Mouse (Mus musculus): ENCODE results near the gene Dnah5. TPM values are rescaled to one million over a fixed set of nuclear protein-coding genes. Genes with fewer than 3 reads are reported as not detected.

The Dnah5 gene
- polyA plus RNA-seq (2015; fragmentation: Nextera tagmentation; extraction: Ambion mirVana), result not detected in 2 replicates

DNA sequence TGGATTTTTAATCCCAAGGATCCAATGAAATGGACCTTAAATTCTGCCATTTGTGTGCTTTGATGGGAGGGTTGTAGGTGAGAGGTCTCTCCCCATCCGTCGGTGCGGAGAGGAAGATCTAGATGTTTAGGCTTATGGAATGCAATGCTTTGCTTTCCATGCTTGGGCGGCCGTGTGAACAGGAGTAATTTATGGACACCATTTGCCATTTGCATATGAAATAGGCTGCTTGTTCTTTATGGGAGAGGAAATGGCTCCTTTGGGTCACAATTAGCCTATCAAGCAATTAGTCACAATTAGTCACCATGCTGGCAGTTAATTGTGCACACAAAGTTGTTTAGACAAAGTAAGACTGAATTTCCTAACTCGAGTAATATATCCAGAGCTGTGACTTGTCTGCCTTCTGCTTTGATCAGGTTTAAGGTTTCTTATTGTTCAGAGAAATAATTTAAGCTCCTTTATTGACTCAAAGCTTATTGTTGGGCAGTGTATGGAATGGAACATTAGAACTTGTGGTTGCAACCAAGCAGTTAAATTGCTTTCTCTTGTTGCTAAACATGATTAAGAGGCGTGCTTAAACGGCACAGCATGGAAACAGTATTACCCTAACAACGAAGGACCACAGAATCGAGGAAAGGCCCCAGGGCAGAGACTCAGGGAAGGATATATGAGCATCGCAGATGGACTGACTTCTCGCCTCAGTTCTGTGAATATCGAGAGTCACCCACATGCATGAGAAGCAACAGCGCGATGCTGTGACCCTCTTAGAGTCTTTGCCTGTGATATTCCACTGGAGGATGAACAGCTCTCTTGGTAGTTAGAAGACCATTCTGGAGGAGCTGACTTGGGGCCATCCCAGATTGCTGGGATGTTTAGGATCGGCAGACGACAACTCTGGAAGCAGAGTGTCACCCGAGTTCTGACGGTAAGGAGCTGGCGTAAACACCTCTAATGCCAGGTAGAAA lies at the start of gene Dnah5:
Gene Dnah5, plus strand, starts transcription at position 642 of the 965 bp plus-strand sequence.
- Histone ChIP-seq H3K9me3 (no peaks in the 10 kb centered on the region), H3K4me2 (no peak within 1 kb of the TSS), H3K27ac (replicated peaks) (no peak within 1 kb of the TSS), H3K36me3 (no peaks in the 10 kb centered on the region), H3K4me3 (no peak within 1 kb of the TSS), H3K27me3 (replicated peaks) (no peaks in the 10 kb centered on the region), H3K4me1 (no peaks in the 10 kb centered on the region), H3K9ac (no peak within 1 kb of the TSS)
- no peak for ATAC-seq (ENCODE audit: extremely low read depth, insufficient number of reproducible peaks, low FRiP score, low TSS enrichment)
- WGBS, result 79% methylated on average over 20 of the region's 20 CpGs

DNA sequence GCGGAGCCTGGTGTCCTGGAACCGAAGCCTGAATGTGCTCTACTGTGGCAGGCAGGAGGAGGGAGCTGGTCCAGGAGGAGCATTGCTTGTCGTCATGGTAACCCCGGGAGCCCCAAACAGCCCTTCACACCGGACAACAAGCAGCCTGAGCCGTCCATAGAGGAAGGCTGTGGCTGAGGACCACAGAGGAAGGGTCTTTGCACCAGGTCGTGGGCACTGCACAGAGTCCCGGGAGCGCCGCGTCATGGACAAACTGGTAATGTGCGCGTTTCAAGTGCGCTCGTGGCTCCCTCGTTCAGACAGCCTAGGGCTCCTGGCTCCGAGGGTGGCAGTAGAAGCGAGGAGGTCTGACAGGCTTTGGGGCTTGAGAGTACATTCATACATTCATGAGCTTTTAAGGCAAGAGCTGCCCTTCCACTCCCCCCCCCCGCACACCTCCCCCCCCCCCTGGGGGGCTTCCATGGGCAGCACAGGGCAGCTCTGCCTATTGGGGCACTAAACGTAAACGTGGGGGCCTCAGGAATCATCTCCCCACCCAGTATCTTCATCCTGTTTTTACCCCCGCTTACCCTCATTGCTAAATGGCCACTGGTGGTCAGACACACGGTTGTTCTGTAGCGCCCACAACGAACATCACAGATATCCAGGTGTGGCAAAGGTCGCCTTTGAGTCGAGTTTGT lies 48.6 kb upstream of the Dnah5 start:
- Histone ChIP-seq H3K27me3 (replicated peaks) (peaks cover 4% of the 10 kb centered on the region; the same call in 1 of the 2 replicates), H3K9me3 (no peaks in the 10 kb centered on the region), H3K4me1 (peaks cover 16% of the 10 kb centered on the region), H3K4me2 (peak overlapping the region; percentile 83), H3K9ac (peak overlapping the region; percentile 65), H3K27ac (replicated peaks) (no peak overlapping the region), H3K36me3 (no peaks in the 10 kb centered on the region), H3K4me3 (peak overlapping the region; percentile 48)
- 8% methylated on average over 27 of the region's 27 CpGs for WGBS
- peak; percentile 46; the same call in 1 of the 2 replicates for ATAC-seq (ENCODE audit: extremely low read depth, insufficient number of reproducible peaks, low FRiP score, low TSS enrichment)

DNA sequence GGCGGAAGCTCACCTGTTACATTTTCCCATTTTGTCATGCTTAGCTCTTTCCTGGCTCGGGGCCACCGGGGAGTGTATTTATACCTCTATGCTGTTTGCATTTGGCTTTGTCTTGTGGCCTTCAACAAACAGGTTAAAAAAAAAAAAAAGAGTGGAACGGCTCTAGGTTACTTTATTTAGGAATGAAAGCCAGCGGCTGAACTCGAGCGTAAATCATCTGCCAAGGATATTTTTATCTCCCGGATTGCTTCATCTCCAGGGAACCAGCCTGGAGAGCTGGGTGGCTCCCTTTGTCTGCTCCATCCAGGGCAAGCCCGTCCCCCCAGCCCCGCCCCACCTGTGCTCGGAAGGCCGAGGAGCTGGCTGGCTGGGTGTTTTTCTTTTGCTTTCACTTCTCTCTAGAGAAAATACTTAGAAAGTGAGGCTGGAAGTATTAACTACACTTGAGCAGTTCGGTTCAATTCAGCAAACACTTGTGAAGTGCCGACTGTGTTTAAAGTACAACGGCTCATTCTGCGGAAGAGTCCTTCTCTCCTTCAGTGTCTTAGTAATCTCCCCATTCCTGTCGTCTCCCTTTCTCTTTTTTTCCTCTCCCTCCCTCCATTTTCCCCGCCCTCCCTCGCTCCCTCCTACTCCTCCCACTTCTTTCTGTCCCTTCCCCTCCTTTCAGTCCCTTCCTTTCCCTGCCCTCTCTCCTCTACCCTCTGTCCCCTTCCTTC lies 44.6 kb upstream of the Dnah5 start:
- H3K4me1 ChIP-seq, result peaks cover 30% of the 10 kb centered on the region
- ATAC-seq (ENCODE audit: extremely low read depth, insufficient number of reproducible peaks, low FRiP score, low TSS enrichment), result peak; percentile 78
- H3K9ac ChIP-seq, result peak overlapping the region; percentile 80
- WGBS, result 1% methylated on average over 17 of the region's 19 CpGs
- H3K36me3 ChIP-seq, result no peaks in the 10 kb centered on the region
- H3K9me3 ChIP-seq, result no peaks in the 10 kb centered on the region
- H3K27me3 ChIP-seq (replicated peaks), result peaks cover 4% of the 10 kb centered on the region; the same call in 1 of the 2 replicates
- peak overlapping the region; percentile 87 for H3K27ac ChIP-seq (replicated peaks)
- H3K4me2 ChIP-seq, result peak overlapping the region; percentile 71
- H3K4me3 ChIP-seq, result peak overlapping the region; percentile 58

DNA sequence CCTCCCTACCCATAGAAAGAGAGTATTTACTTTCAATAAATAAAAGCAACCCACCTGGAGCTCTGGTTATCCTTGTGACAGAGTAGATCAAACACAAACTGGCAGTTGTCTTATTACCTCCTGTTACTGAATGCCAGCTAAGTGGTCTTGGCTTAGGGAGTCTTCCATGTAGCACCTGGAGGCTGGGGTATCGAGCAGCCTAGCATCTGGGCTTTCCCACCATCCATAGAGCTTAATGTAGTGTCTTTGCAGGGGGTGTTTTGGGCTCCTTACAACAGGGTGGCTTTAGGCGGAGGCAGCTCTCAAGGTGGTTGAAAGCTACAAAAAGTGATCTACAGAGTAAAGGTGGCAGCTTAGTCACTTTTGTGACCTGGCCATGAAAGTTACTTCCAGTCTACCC lies 41.3 kb upstream of the Dnah5 start:
- no peaks in the 10 kb centered on the region for H3K36me3 ChIP-seq
- H3K9me3 ChIP-seq, result no peaks in the 10 kb centered on the region
- ATAC-seq (ENCODE audit: extremely low read depth, insufficient number of reproducible peaks, low FRiP score, low TSS enrichment), result no peak
- WGBS, result 91% methylated on average over 2 of the region's 2 CpGs
- no peak overlapping the region for H3K9ac ChIP-seq
- H3K4me2 ChIP-seq, result no peak overlapping the region
- no peak overlapping the region for H3K4me3 ChIP-seq
- H3K27ac ChIP-seq (replicated peaks), result peak overlapping the region; percentile 49
- no peaks in the 10 kb centered on the region for H3K27me3 ChIP-seq (replicated peaks)
- peaks cover 19% of the 10 kb centered on the region for H3K4me1 ChIP-seq

DNA sequence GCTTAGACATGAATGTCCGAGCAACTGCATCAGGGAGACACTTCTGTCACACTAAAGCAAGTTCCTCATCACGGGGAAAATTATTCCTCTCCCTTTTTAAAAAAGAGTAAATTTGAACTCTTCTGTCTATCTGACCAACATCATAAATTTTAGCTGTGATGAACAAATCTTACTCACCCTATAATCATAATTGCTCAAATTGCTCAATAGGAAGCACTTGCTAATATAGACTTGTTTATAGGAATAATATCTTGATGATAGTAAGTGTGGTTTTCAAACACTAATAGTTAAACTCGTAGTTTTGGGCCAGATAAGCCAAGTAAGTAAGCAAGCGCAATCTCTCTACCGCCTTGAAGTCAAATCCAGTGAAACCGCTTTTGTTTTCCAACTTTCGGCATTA lies 38.3 kb upstream of the Dnah5 start:
- no peak overlapping the region for H3K27ac ChIP-seq (replicated peaks)
- no peak for ATAC-seq (ENCODE audit: extremely low read depth, insufficient number of reproducible peaks, low FRiP score, low TSS enrichment)
- H3K27me3 ChIP-seq (replicated peaks), result no peaks in the 10 kb centered on the region
- no peak overlapping the region for H3K4me2 ChIP-seq
- H3K9me3 ChIP-seq, result no peaks in the 10 kb centered on the region
- H3K9ac ChIP-seq, result no peak overlapping the region
- H3K4me1 ChIP-seq, result peaks cover 14% of the 10 kb centered on the region
- no peak overlapping the region for H3K4me3 ChIP-seq
- WGBS, result 79% methylated on average over 7 of the region's 7 CpGs
- H3K36me3 ChIP-seq, result no peaks in the 10 kb centered on the region

DNA sequence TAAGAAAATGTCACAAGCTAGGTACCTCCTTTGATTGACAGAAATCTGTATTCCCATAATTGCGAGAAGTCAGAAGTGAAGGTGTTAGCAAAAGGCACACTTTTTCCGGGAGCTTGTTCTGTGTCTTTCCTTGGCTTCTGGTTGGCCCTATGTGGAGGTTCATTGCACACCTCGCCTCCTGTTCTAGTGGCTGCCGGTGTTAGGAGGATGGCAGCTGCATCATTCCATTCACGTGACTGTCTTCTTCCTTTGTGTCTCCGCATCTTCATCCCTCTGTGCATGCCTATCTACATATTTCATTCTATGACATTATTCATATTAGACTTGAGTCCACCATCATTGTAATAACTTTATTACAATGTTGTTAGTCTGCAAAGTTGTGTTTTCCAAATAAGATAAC lies 37.5 kb upstream of the Dnah5 start:
- 86% methylated on average over 6 of the region's 6 CpGs for WGBS
- Histone ChIP-seq H3K36me3 (no peaks in the 10 kb centered on the region), H3K9ac (no peak overlapping the region), H3K27ac (replicated peaks) (no peak overlapping the region), H3K9me3 (no peaks in the 10 kb centered on the region), H3K4me3 (no peak overlapping the region), H3K27me3 (replicated peaks) (no peaks in the 10 kb centered on the region), H3K4me2 (no peak overlapping the region), H3K4me1 (peaks cover 14% of the 10 kb centered on the region)
- ATAC-seq (ENCODE audit: extremely low read depth, insufficient number of reproducible peaks, low FRiP score, low TSS enrichment), result no peak

DNA sequence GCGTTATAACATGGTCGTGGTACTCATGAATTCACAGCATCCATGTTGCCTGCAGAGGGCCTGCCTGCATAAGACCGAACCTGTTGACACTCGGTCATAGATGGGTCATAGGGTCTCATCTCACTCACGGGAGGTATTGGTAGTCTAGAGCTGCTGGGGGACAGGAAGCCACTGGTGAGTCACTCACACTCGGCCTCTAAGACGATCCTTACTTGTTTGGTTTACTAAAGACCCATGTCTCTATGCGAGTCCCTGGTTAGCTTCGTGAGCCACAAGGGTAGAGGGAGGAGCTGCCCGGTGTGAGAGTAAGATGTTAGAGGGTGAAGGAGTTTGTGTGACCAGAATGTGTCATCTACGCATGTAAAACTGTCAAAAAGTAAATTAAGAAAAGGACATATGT lies 24.6 kb upstream of the Dnah5 start:
- Histone ChIP-seq H3K27me3 (replicated peaks) (0 out of 2 replicates have a peak, but pooled peaks cover 3% of the 10 kb centered on the region), H3K4me3 (no peak overlapping the region), H3K9me3 (no peaks in the 10 kb centered on the region), H3K4me2 (no peak overlapping the region), H3K27ac (replicated peaks) (no peak overlapping the region), H3K36me3 (no peaks in the 10 kb centered on the region), H3K4me1 (no peaks in the 10 kb centered on the region), H3K9ac (no peak overlapping the region)
- WGBS, result 74% methylated on average over 11 of the region's 11 CpGs
- ATAC-seq (ENCODE audit: extremely low read depth, insufficient number of reproducible peaks, low FRiP score, low TSS enrichment), result no peak

DNA sequence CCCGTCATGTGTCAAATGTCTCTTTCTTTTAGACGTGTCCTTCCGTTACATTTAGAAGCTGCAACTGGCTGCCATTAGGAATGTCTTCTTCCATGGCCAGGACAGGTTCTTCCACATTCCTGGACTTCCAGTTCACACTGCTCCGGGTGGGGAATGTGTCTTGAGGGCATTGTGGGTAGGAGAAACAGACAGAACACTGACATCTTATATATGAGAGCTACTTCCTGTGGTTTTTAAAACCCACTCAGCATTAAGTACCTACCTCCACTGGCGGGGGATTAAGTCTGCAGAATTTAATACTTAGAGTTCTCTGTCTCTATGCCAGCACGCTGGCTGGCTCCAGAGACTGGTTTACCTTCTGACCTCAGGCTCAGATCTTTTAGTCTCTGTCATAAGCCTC lies 24.0 kb upstream of the Dnah5 start:
- Histone ChIP-seq H3K4me3 (no peak overlapping the region), H3K9ac (no peak overlapping the region), H3K36me3 (no peaks in the 10 kb centered on the region), H3K4me1 (no peaks in the 10 kb centered on the region), H3K4me2 (no peak overlapping the region), H3K27ac (replicated peaks) (no peak overlapping the region), H3K9me3 (no peaks in the 10 kb centered on the region), H3K27me3 (replicated peaks) (0 out of 2 replicates have a peak, but pooled peaks cover 3% of the 10 kb centered on the region)
- ATAC-seq (ENCODE audit: extremely low read depth, insufficient number of reproducible peaks, low FRiP score, low TSS enrichment), result no peak
- 73% methylated on average over 6 of the region's 6 CpGs for WGBS

DNA sequence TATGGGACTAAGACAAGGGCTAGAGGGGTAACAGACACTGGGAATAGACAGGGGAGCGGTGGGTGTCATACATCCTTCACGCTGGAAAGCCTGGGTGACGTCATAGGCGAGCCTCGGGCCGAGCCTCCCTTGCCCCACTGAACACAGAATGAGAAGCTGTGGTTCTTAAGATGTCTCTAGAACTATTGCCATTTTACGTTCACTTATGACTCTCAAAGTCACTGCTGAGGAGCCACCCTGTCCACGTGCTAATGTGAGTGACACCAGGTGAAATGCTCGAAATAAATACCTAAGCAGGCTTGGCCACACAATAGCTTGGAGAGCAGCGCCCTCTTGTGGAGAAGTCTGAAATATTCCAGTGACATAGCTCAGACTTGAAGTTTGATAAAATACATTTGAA lies 21.7 kb upstream of the Dnah5 start:
- Histone ChIP-seq H3K9me3 (no peaks in the 10 kb centered on the region), H3K9ac (peak overlapping the region; percentile 66), H3K4me1 (no peaks in the 10 kb centered on the region), H3K27me3 (replicated peaks) (0 out of 2 replicates have a peak, but pooled peaks cover 3% of the 10 kb centered on the region), H3K27ac (replicated peaks) (no peak overlapping the region), H3K4me3 (peak overlapping the region; percentile 51), H3K36me3 (no peaks in the 10 kb centered on the region), H3K4me2 (peak overlapping the region; percentile 73)
- WGBS, result 17% methylated on average over 10 of the region's 10 CpGs
- ATAC-seq (ENCODE audit: extremely low read depth, insufficient number of reproducible peaks, low FRiP score, low TSS enrichment), result no peak

DNA sequence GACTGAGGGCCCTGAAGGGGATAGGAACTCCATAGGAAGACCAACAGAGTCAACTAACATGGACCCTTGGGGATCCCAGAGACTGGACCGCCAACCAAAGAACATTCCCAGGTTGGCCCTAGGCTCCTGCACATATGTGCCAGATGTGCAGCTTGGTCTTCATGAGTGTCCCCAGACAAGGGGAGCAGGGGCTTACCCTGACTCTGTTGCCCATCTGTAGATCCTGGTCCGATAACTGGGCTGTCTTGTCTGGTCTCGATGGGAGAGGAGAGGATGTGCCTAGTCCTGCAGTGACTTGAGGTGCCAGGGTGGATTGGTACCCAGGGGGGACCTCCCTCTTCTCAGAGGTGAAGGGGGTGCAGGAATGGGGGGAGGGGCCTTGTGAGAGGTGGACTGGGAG lies 21.0 kb upstream of the Dnah5 start:
- 48% methylated on average over 3 of the region's 3 CpGs for WGBS
- ATAC-seq (ENCODE audit: extremely low read depth, insufficient number of reproducible peaks, low FRiP score, low TSS enrichment), result no peak

More for the DNA sequence above, 21.0 kb upstream of the Dnah5 start:
- no peaks in the 10 kb centered on the region for H3K36me3 ChIP-seq
- 0 out of 2 replicates have a peak, but pooled peaks cover 3% of the 10 kb centered on the region for H3K27me3 ChIP-seq (replicated peaks)
- no peak overlapping the region for H3K27ac ChIP-seq (replicated peaks)
- H3K9ac ChIP-seq, result no peak overlapping the region
- no peak overlapping the region for H3K4me2 ChIP-seq
- no peaks in the 10 kb centered on the region for H3K9me3 ChIP-seq
- H3K4me1 ChIP-seq, result no peaks in the 10 kb centered on the region
- no peak overlapping the region for H3K4me3 ChIP-seq

All from heart, embryonic 13.5 days (tissue).